Mouse (Mus musculus): ENCODE data around the gene Sycp1. TPM values are rescaled to one million over a fixed set of nuclear protein-coding genes. Genes with fewer than 3 reads are reported as not detected.

The Sycp1 gene
- polyA plus RNA-seq (2014; fragmentation: Illumina TruSeq; extraction: RNeasy Lipid Tissue Mini Kit (QIAGEN cat#74804); ENCODE audit: low read depth, low replicate concordance): not detected

DNA sequence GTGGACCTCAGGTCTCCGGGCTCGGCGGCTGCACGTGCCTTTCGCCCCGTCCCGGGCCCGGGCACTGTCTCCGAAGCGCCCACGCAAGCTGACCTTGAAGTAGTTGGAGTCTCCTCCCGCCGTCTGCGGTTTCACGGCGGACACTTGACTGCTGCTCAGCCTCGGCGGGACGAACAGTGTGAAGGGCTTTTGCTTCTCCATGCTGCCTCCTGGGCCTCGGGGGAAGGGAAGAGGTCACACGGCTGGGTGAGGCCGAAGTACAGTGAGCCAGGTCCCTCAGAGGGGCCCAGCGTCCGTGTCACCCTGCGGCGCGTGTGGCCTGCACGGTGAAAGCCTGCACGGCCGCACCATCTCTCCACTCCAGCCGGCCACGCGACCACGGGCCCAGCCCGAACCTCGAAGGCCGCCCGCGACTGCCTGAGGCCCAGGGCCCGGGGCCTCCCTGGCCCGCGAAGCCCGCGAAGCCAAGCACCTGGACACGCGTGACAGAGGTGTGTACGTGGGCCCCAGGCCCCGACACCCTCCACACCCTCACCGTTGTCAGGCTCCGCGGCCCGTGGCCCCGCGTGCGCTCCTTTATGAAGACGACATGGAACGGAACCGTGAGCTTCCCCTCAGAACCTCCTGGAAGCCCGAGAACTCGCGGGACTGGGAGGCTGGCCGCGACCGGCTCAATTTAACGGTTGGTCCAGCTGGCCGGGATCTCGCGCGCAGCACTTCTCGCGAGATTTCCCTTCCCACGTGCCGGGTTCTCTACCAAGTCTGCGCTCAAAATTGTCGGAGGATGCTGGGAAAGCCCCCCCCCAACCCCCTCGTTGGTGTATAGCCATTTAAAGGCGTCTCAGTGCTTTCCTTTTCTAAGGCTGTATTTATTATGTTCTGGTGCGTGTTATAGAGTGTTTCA lies at the start of gene Sycp1:
TSS of gene Sycp1 (minus strand) at position 650 of the 904 bp plus-strand sequence.

DNA sequence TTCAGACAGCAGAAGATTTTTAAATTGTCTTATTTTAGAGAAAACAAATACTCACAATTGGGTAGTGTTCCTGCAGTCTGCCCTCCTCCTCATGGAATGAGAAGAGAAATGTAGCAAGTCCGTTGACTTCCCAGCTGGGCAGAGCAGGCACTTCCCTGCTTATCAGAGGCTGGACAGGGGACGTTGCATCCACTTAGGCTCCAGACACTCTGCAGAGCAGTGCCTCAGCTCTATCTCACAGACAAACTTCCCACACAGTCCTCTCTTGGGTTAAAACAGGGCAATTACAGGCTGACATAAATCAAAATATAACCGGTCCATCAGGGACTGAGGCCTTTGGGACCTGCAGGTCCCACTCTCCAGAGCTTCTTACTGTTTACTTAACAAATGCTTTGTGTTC lies 28.1 kb upstream of the Sycp1 start, which contains the start of gene Nr1h5:
TSS of gene Nr1h5 (minus strand) at position 101 of the 400 bp plus-strand sequence.

DNA sequence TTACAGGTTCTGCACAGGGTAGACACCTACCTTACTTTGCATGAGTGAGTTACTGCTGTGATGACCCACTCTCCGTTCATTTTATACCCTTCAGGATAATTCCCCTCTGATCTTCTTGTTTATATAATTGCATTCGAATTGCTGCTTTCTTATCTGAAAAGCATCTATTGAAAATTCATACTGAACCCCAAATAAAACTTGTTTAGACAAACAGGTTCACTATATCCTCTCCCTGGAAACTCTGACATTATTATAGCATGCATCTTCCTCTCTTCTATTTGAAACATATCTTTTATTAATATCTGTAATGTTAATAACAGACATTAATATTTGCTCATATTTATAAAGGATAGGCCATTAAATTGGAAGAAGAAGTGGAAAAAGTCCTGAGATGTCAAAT lies 153.3 kb downstream of the Sycp1 start, which contains the start of gene Tshb:
TSS of gene Tshb (minus strand) at position 101 of the 400 bp plus-strand sequence.

Other genes with a start within 250 kb of the Sycp1 start
- gene Tspan2, start 201.6 kb downstream of the Sycp1 start, polyA plus RNA-seq (2014; fragmentation: Illumina TruSeq; extraction: RNeasy Lipid Tissue Mini Kit (QIAGEN cat#74804); ENCODE audit: low read depth, low replicate concordance): 10.5 TPM
- gene Tshb, start 153.4 kb downstream of the Sycp1 start, polyA plus RNA-seq (2014; fragmentation: Illumina TruSeq; extraction: RNeasy Lipid Tissue Mini Kit (QIAGEN cat#74804); ENCODE audit: low read depth, low replicate concordance): not detected
- gene Nr1h5, start 28.0 kb upstream of the Sycp1 start, polyA plus RNA-seq (2014; fragmentation: Illumina TruSeq; extraction: RNeasy Lipid Tissue Mini Kit (QIAGEN cat#74804); ENCODE audit: low read depth, low replicate concordance): not detected
- 36.9 TPM for gene Sike1, start 59.6 kb upstream of the Sycp1 start, polyA plus RNA-seq (2014; fragmentation: Illumina TruSeq; extraction: RNeasy Lipid Tissue Mini Kit (QIAGEN cat#74804); ENCODE audit: low read depth, low replicate concordance)
- gene Csde1, start 84.3 kb upstream of the Sycp1 start, polyA plus RNA-seq (2014; fragmentation: Illumina TruSeq; extraction: RNeasy Lipid Tissue Mini Kit (QIAGEN cat#74804); ENCODE audit: low read depth, low replicate concordance): 468 TPM
- gene Nras, start 122.2 kb upstream of the Sycp1 start, polyA plus RNA-seq (2014; fragmentation: Illumina TruSeq; extraction: RNeasy Lipid Tissue Mini Kit (QIAGEN cat#74804); ENCODE audit: low read depth, low replicate concordance): 34.4 TPM
- gene Ampd1, start 137.9 kb upstream of the Sycp1 start, polyA plus RNA-seq (2014; fragmentation: Illumina TruSeq; extraction: RNeasy Lipid Tissue Mini Kit (QIAGEN cat#74804); ENCODE audit: low read depth, low replicate concordance): not detected
- 2.0 TPM for gene Dennd2c, start 166.5 kb upstream of the Sycp1 start, polyA plus RNA-seq (2014; fragmentation: Illumina TruSeq; extraction: RNeasy Lipid Tissue Mini Kit (QIAGEN cat#74804); ENCODE audit: low read depth, low replicate concordance)
- gene Bcas2, start 235.6 kb upstream of the Sycp1 start, polyA plus RNA-seq (2014; fragmentation: Illumina TruSeq; extraction: RNeasy Lipid Tissue Mini Kit (QIAGEN cat#74804); ENCODE audit: low read depth, low replicate concordance): 113 TPM